In genomic region chr11:96004793-96005402, GRCm38 (mm10) we compare ENCODE assay signal across 10 mouse cellular contexts. TPM values are rescaled to one million over a fixed set of nuclear protein-coding genes. Genes with fewer than 3 reads are reported as not detected.
DNase-seq lines count a peak whose midpoint lies in the region; ATAC-seq and TF ChIP-seq lines count a peak whose summit lies in the region.
"Had no signal": no experiment of that assay in that cellular context is flagged by ENCODE, and none has a peak within 500 bp of the region (broad histone marks: within the 10 kb centered on the region; RNA-seq: fewer than 3 reads in every experiment).

No protein-coding gene starts in this region.

- H3K9me3 ChIP-seq in hindbrain, embryonic 14.5 days (ENCODE audit: control insufficient read depth, low read length), result no peaks in the 10 kb centered on the region
- no peaks in the 10 kb centered on the region for H3K9me3 ChIP-seq in midbrain, embryonic 14.5 days (ENCODE audit: control insufficient read depth, low read length)

- WGBS in thymus, adult 2 months, result 4% methylated on average over 57 of the region's 57 CpGs
- 0% methylated on average over 40 of the region's 57 CpGs for WGBS in hindbrain, embryonic 14.5 days
- under 1% methylated on average over 57 of the region's 57 CpGs for WGBS in midbrain, embryonic 14.5 days

- H3K4me2 ChIP-seq in hindbrain, embryonic 14.5 days (replicated peaks), result peak overlapping the region; percentile 71
- peak overlapping the region; percentile 67 for H3K4me2 ChIP-seq in midbrain, embryonic 14.5 days (ENCODE audit: low read length)

- no peaks in the 10 kb centered on the region for H3K36me3 ChIP-seq in thymus, adult 2 months (ENCODE audit: control insufficient read depth, insufficient read depth, low read length)
- no peaks in the 10 kb centered on the region for H3K36me3 ChIP-seq in hindbrain, embryonic 14.5 days (replicated peaks; ENCODE audit: control insufficient read depth, insufficient read depth)
- H3K36me3 ChIP-seq in midbrain, embryonic 14.5 days (ENCODE audit: control insufficient read depth, insufficient read depth, low read length), result no peaks in the 10 kb centered on the region

- DNase-seq in adrenal gland, postnatal 25 days, result peak; percentile 31
- DNase-seq in adrenal gland, adult (ENCODE audit: inconsistent age in 2 of 2, low spot score in 1 of 2), result no peak
- peak; percentile 6 for DNase-seq in thymus, adult 2 months
- no peak for DNase-seq in thymus, adult 18-20 months
- DNase-seq in hindbrain, embryonic 14.5 days (ENCODE audit: low spot score), result no peak
- peak; percentile 64 for DNase-seq in midbrain, embryonic 14.5 days
- DNase-seq in frontal cortex, postnatal 10 days (ENCODE audit: low spot score in 2 of 2), result no peak

- ATAC-seq in hindbrain, embryonic 14.5 days (ENCODE audit: low FRiP score), result peak; percentile 31; the same call in 1 of the 2 replicates
- ATAC-seq in midbrain, embryonic 14.5 days (ENCODE audit: low FRiP score, low TSS enrichment), result peak; percentile 22; the same call in 1 of the 2 replicates
- ATAC-seq in megakaryocyte progenitor cell, adult 5-6 weeks (replicated peaks; ENCODE audit: poor library complexity), result no peak

- TF ChIP-seq POLR2A in thymus, adult 2 months (IDR thresholded peaks at IDR 0.05; ENCODE audit: control insufficient read depth, extremely low read depth, insufficient read depth, low read length, poor library complexity), result no peak

- peak overlapping the region; percentile 82 for H3K9ac ChIP-seq in hindbrain, embryonic 14.5 days
- H3K9ac ChIP-seq in midbrain, embryonic 14.5 days (replicated peaks; ENCODE audit: low read length), result peak overlapping the region; percentile 75

- H3K4me3 ChIP-seq in thymus, adult 2 months (ENCODE audit: control insufficient read depth, insufficient read depth, low read length), result no peak overlapping the region
- peak overlapping the region; percentile 81 for H3K4me3 ChIP-seq in hindbrain, embryonic 14.5 days (replicated peaks; ENCODE audit: low read length)
- peak overlapping the region; percentile 76 for H3K4me3 ChIP-seq in midbrain, embryonic 14.5 days (replicated peaks; ENCODE audit: low read depth, low read length)

- H3K4me1 ChIP-seq in thymus, adult 2 months (replicated peaks; ENCODE audit: control insufficient read depth, insufficient read depth, low read length), result peaks cover 16% of the 10 kb centered on the region; the same call in 1 of the 2 replicates
- H3K4me1 ChIP-seq in hindbrain, embryonic 14.5 days (replicated peaks; ENCODE audit: control insufficient read depth, insufficient read depth, low read length), result peaks cover 25% of the 10 kb centered on the region
- peaks cover 13% of the 10 kb centered on the region for H3K4me1 ChIP-seq in midbrain, embryonic 14.5 days (ENCODE audit: control insufficient read depth, insufficient read depth, low read length)

- peaks cover 26% of the 10 kb centered on the region for H3K27me3 ChIP-seq in thymus, adult 2 months (ENCODE audit: control insufficient read depth, insufficient read depth, low read length)
- H3K27me3 ChIP-seq in hindbrain, embryonic 14.5 days (ENCODE audit: control insufficient read depth, insufficient read depth, low read length), result no peaks in the 10 kb centered on the region
- no peaks in the 10 kb centered on the region for H3K27me3 ChIP-seq in midbrain, embryonic 14.5 days (ENCODE audit: control insufficient read depth, insufficient read depth, low read length)

- no peak overlapping the region for H3K27ac ChIP-seq in thymus, adult 2 months (ENCODE audit: control insufficient read depth, insufficient read depth, low read length)
- peak overlapping the region; percentile 89 for H3K27ac ChIP-seq in hindbrain, embryonic 14.5 days
- H3K27ac ChIP-seq in midbrain, embryonic 14.5 days (replicated peaks; ENCODE audit: low read depth, low read length), result peak overlapping the region; percentile 96

- TF ChIP-seq CTCF in thymus, adult 2 months (IDR thresholded peaks at IDR 0.05; ENCODE audit: borderline replicate concordance, control insufficient read depth, extremely low read depth, insufficient read depth, low read length, poor library complexity), result no peak

RNA-seq across cellular contexts. Expression of gene Igf2bp1, which starts 0.8 kb away (rescaled TPM):
- total RNA-seq in adrenal gland, postnatal 25 days (2021), result 3.9 and 5.1 TPM in 2 replicates
- polyA plus RNA-seq in thymus, adult 2 months (2012; rRNA removed), result 0.01 and 0.13 TPM in 2 replicates
- polyA plus RNA-seq in hindbrain, embryonic 14.5 days (2014; fragmentation: Nextera tagmentation; extraction: Ambion mirVana), result 6.5 and 7.0 TPM in 2 replicates
- polyA plus RNA-seq in midbrain, embryonic 14.5 days (2014; fragmentation: Nextera tagmentation; extraction: Ambion mirVana), result 10.7 and 11.1 TPM in 2 replicates
- total RNA-seq in megakaryocyte progenitor cell, adult 5-6 weeks (2015), result not detected in 2 replicates
- total RNA-seq in megakaryocyte progenitor cell, adult 5-6 weeks (2017), result not detected in 2 replicates

RNA-seq across cellular contexts. Expression of gene Gip, which starts 19.4 kb away (rescaled TPM):
- total RNA-seq in adrenal gland, postnatal 25 days (2021), result not detected in 2 replicates
- polyA plus RNA-seq in thymus, adult 2 months (2012; rRNA removed), result 0.26 and 0.86 TPM in 2 replicates
- polyA plus RNA-seq in hindbrain, embryonic 14.5 days (2014; fragmentation: Nextera tagmentation; extraction: Ambion mirVana), result not detected in 2 replicates
- polyA plus RNA-seq in midbrain, embryonic 14.5 days (2014; fragmentation: Nextera tagmentation; extraction: Ambion mirVana), result not detected in 2 replicates
- total RNA-seq in megakaryocyte progenitor cell, adult 5-6 weeks (2015), result not detected in 2 replicates
- total RNA-seq in megakaryocyte progenitor cell, adult 5-6 weeks (2017), result not detected in 2 replicates
- polyA plus RNA-seq: C2C12; gonadal fat pad, adult 2 months had no signal

RNA-seq across cellular contexts. Expression of gene Snf8, which starts 29.8 kb away (rescaled TPM):
- 85.0 and 87.0 TPM in 2 replicates for total RNA-seq in adrenal gland, postnatal 25 days (2021)
- polyA plus RNA-seq in thymus, adult 2 months (2012; rRNA removed), result 28.7 and 30.3 TPM in 2 replicates
- 46.3 and 57.3 TPM in 2 replicates for polyA plus RNA-seq in hindbrain, embryonic 14.5 days (2014; fragmentation: Nextera tagmentation; extraction: Ambion mirVana)
- polyA plus RNA-seq in midbrain, embryonic 14.5 days (2014; fragmentation: Nextera tagmentation; extraction: Ambion mirVana), result 45.3 and 77.5 TPM in 2 replicates
- 71.4 and 78.1 TPM in 2 replicates for total RNA-seq in megakaryocyte progenitor cell, adult 5-6 weeks (2015)
- 51.6 and 56.1 TPM in 2 replicates for total RNA-seq in megakaryocyte progenitor cell, adult 5-6 weeks (2017)

Comparison
In these comparisons a context has a peak if more than half of its experiments do, and no peak if none do; other contexts are left out.
1. DNase-seq: peak in adrenal gland, postnatal 25 days (single experiment), thymus, adult 2 months (single experiment) and midbrain, embryonic 14.5 days (single experiment); none in adrenal gland, adult (0 of 2), thymus, adult 18-20 months (0 of 2), hindbrain, embryonic 14.5 days (single experiment) and frontal cortex, postnatal 10 days (0 of 2).